Mouse (Mus musculus) testis, adult 2 months (tissue): Measurements from ENCODE around the gene Trmo. TPM values are rescaled to one million over a fixed set of nuclear protein-coding genes. Genes with fewer than 3 reads are reported as not detected.

ENCODE experiments used
- H3K27ac ChIP-seq: fragments of 200-500 bp; 2 replicates; pipeline ENCODE4 v1.5.1; 2012; ENCODE audit warnings: low read depth, low read length; ENCODE audit not compliant: control insufficient read depth, insufficient read depth
- H3K27me3 ChIP-seq: fragments of 200-500 bp; 2 replicates; pipeline ENCODE4 v1.6.1; 2012; ENCODE audit warnings: mild to moderate bottlenecking, low read length, moderate library complexity; ENCODE audit not compliant: control insufficient read depth, insufficient read depth
- H3K36me3 ChIP-seq: fragments of 200-500 bp; 2 replicates; pipeline ENCODE4 v1.6.1; 2012; ENCODE audit warnings: mild to moderate bottlenecking, low read length; ENCODE audit not compliant: control insufficient read depth, insufficient read depth
- H3K4me1 ChIP-seq: fragments of 200-500 bp; 2 replicates; pipeline ENCODE4 v1.6.1; 2012; ENCODE audit warnings: low read length; ENCODE audit not compliant: control insufficient read depth, insufficient read depth
- H3K4me3 ChIP-seq: fragments of 200-500 bp; 2 replicates; pipeline ENCODE4 v1.5.1; 2012; ENCODE audit warnings: low read depth, mild to moderate bottlenecking, low read length, moderate library complexity, mixed read lengths; ENCODE audit not compliant: control insufficient read depth
- CTCF ChIP-seq: fragments of 200-500 bp; IDR thresholded peaks from 2 replicates; pipeline ENCODE4 v1.5.1; 2012; ENCODE audit warnings: low read depth, mild to moderate bottlenecking, inconsistent platforms, low read length, moderate library complexity; ENCODE audit not compliant: control insufficient read depth, insufficient read depth, insufficient replicate concordance
- POLR2A ChIP-seq: fragments of 200-500 bp; IDR thresholded peaks from 2 replicates; pipeline ENCODE4 v1.6.1; 2012; ENCODE audit warnings: low read depth, mild to moderate bottlenecking, inconsistent platforms, low read length, moderate library complexity; ENCODE audit not compliant: control insufficient read depth
- polyA plus RNA-seq: library from polyadenylated mRNA; depleted of rRNA; stranded (reverse); fragments of >200 nt; gene quantifications from 2 replicates; pipeline ENCODE4 v1.2.3, GENCODE M21; 2012

Trmo gene
- polyA plus RNA-seq, 1 experiment: 12.1 TPM

- H3K27me3 ChIP-seq: peaks cover 2% of the 10 kb centered on the region; the same call in 1 of the 2 replicates
- no peak for TF ChIP-seq CTCF
- H3K27ac ChIP-seq: no peak overlapping the region
- H3K36me3 ChIP-seq: no peaks in the 10 kb centered on the region
- no peaks in the 10 kb centered on the region; the same call in 1 of the 2 replicates for H3K4me1 ChIP-seq
- H3K4me3 ChIP-seq: no peak overlapping the region
Measured at GRCm38 (mm10) chr4:46349530-46349929, 39.7 kb downstream of the Trmo start.

- Histone ChIP-seq H3K4me3 (no peak overlapping the region), H3K36me3 (no peaks in the 10 kb centered on the region), H3K27me3 (peaks cover 2% of the 10 kb centered on the region; the same call in 1 of the 2 replicates), H3K27ac (no peak overlapping the region), H3K4me1 (no peaks in the 10 kb centered on the region; the same call in 1 of the 2 replicates)
- TF ChIP-seq POLR2A: no peak
- no peak for TF ChIP-seq CTCF
Measured at GRCm38 (mm10) chr4:46348897-46349296, 40.3 kb downstream of the Trmo start.

GRCm38 (mm10) chr4:46347580-46348515 lies 41.4 kb downstream of the Trmo start:
- Histone ChIP-seq H3K4me3 (no peak overlapping the region), H3K4me1 (peaks cover 7% of the 10 kb centered on the region; the same call in 1 of the 2 replicates), H3K36me3 (no peaks in the 10 kb centered on the region), H3K27ac (no peak overlapping the region), H3K27me3 (peaks cover 2% of the 10 kb centered on the region; the same call in 1 of the 2 replicates)
- no peak for TF ChIP-seq POLR2A
- TF ChIP-seq CTCF: no peak

DNA sequence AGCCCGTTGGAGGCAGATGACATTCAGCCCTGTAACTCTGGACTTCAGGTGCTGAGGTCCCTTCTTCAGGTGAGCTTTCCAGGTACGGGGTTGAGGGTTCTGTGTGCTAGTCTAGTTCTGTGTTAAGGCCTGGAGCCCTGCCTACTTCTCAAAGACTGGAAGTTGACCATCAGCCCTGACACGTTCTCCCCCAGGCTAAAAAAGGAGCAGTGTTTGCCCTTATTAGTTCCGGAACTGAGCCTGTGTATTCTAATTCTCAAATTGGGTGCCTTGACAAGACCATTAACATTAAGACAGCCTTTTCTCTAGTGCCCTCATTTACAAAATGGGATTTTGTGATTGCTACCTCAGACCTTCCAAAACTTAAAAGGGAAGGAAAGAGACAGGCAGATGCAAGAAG lies 42.1 kb downstream of the Trmo start:
- Histone ChIP-seq H3K27me3 (peaks cover 2% of the 10 kb centered on the region; the same call in 1 of the 2 replicates), H3K4me3 (no peak overlapping the region), H3K27ac (no peak overlapping the region), H3K36me3 (no peaks in the 10 kb centered on the region), H3K4me1 (peaks cover 12% of the 10 kb centered on the region)
- no peak for TF ChIP-seq POLR2A
- TF ChIP-seq CTCF: no peak

- no peak for TF ChIP-seq POLR2A
- TF ChIP-seq CTCF: no peak
- H3K27me3 ChIP-seq: peaks cover 2% of the 10 kb centered on the region; the same call in 1 of the 2 replicates
Measured at GRCm38 (mm10) chr4:46346221-46346620, 43.0 kb downstream of the Trmo start.

GRCm38 (mm10) chr4:46345773-46346100 lies 43.5 kb downstream of the Trmo start:
- no peak overlapping the region for H3K27ac ChIP-seq
- no peak overlapping the region for H3K4me3 ChIP-seq
- H3K27me3 ChIP-seq: peaks cover 2% of the 10 kb centered on the region; the same call in 1 of the 2 replicates
- H3K36me3 ChIP-seq: no peaks in the 10 kb centered on the region
- no peak for TF ChIP-seq CTCF
- TF ChIP-seq POLR2A: no peak
- H3K4me1 ChIP-seq: peaks cover 12% of the 10 kb centered on the region

More at GRCm38 (mm10) chr4:46346221-46346620, 43.0 kb downstream of the Trmo start:
- H3K4me3 ChIP-seq: no peak overlapping the region
- peaks cover 12% of the 10 kb centered on the region for H3K4me1 ChIP-seq
- no peak overlapping the region for H3K27ac ChIP-seq
- H3K36me3 ChIP-seq: no peaks in the 10 kb centered on the region

- Histone ChIP-seq H3K27ac (no peak overlapping the region), H3K27me3 (peaks cover 2% of the 10 kb centered on the region; the same call in 1 of the 2 replicates), H3K36me3 (no peaks in the 10 kb centered on the region), H3K4me1 (peaks cover 12% of the 10 kb centered on the region), H3K4me3 (peak overlapping the region; percentile 76; the same call in 1 of the 2 replicates)
- no peak for TF ChIP-seq POLR2A
- TF ChIP-seq CTCF: no peak
Measured at GRCm38 (mm10) chr4:46345056-46345772, 44.0 kb downstream of the Trmo start.
